Mouse (Mus musculus) brain, embryonic 14.5 days (tissue): ENCODE results near the gene Calml3.

Experiments used
- CTCF ChIP-seq: fragments of 200-500 bp; IDR thresholded peaks from 2 replicates; pipeline ENCODE4 v1.5.1; 2012; ENCODE audit warnings: inconsistent platforms, mild to moderate bottlenecking, moderate library complexity, borderline replicate concordance; ENCODE audit not compliant: insufficient read depth, insufficient read length; ENCODE audit errors: extremely low read depth
- POLR2A ChIP-seq: fragments of 200-500 bp; IDR thresholded peaks from 2 replicates; pipeline ENCODE4 v1.6.1; 2012; ENCODE audit warnings: mild to moderate bottlenecking, inconsistent platforms, borderline replicate concordance; ENCODE audit not compliant: poor library complexity, insufficient read depth, insufficient read length, severe bottlenecking; ENCODE audit errors: extremely low read depth

DNA sequence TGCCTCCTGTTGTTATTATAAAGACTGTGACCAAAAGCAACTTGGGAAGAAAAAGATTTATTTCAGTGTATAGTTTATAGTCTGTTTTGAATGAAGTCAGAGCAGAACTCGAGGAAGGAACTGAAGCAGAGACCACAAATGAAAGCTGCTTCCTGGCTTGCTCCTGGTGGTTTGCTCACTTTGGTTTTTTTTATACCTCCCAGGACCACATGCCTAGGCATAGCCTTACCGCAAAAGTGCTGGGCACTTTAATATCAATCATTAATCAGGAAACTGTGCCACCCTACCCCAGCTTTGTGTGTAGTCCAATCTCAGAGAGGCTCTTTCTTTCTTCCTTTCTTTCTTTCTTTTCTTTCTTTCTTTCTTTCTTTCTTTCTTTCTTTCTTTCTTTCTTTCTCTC lies 28.3 kb upstream of the Calml3 start:
- no peak for TF ChIP-seq CTCF
- TF ChIP-seq POLR2A = no peak
